Mouse (Mus musculus) liver, embryonic 16.5 days (tissue): ENCODE data around the gene 4933428G20Rik. TPM values are rescaled to one million over a fixed set of nuclear protein-coding genes. Genes with fewer than 3 reads are reported as not detected.

Experiments
- ATAC-seq: fragments of 200-750 bp; cut with Nextera tagmentation; 2 replicates; pipeline ENCODE4 v1.8.0; 2017; ENCODE audit warnings: low read depth, mild to moderate bottlenecking, moderate number of reproducible peaks, moderate library complexity
- H3K27ac ChIP-seq: fragments of 300-500 bp; sonication (generic); 2 replicates; pipeline ENCODE4 v1.5.1; 2014; ENCODE audit warnings: mild to moderate bottlenecking, low read length
- H3K27me3 ChIP-seq: fragments of 300-500 bp; sonication (generic); 2 replicates; pipeline ENCODE4 v1.6.1; 2014; ENCODE audit warnings: low read depth, low read length, mixed read lengths; ENCODE audit not compliant: control insufficient read depth, insufficient read depth
- H3K36me3 ChIP-seq: fragments of 300-500 bp; sonication (generic); 2 replicates; pipeline ENCODE4 v1.6.1; 2014; ENCODE audit warnings: mild to moderate bottlenecking; ENCODE audit not compliant: control insufficient read depth, insufficient read depth
- H3K4me1 ChIP-seq: fragments of 300-500 bp; sonication (generic); 2 replicates; pipeline ENCODE4 v1.6.1; 2014; ENCODE audit warnings: low read depth, low read length, mixed read lengths; ENCODE audit not compliant: control insufficient read depth
- H3K4me2 ChIP-seq: fragments of 300-500 bp; sonication (generic); 2 replicates; pipeline ENCODE4 v1.6.1; 2014; ENCODE audit warnings: low read depth, low read length, mixed read lengths
- H3K4me3 ChIP-seq: fragments of 300-500 bp; sonication (generic); 2 replicates; pipeline ENCODE4 v1.5.1; 2014; ENCODE audit warnings: low read depth, mild to moderate bottlenecking, low read length
- H3K9ac ChIP-seq: fragments of 300-500 bp; sonication (generic); 2 replicates; pipeline ENCODE4 v1.6.1; 2014; ENCODE audit warnings: low read depth, low read length
- H3K9me3 ChIP-seq: fragments of 300-500 bp; sonication (generic); replicated peaks from 2 replicates; pipeline ENCODE4 v1.6.1; 2016; ENCODE audit warnings: low read length; ENCODE audit not compliant: control insufficient read depth
- WGBS: fragments of 180-500 bp; shearing (Covaris S2); extraction: QIAGEN DNeasy Blood & Tissue Kit; methylation state at CpG from one replicate; pipeline ENCODE4 v1.1.7; 2014; ENCODE audit not compliant: insufficient replicate concordance; 5-methylcytosine and 5-hydroxymethylcytosine counted together
- polyA plus RNA-seq: library from polyadenylated mRNA; unstranded; fragments of >200 nt; fragmentation: Nextera tagmentation; extraction: Ambion mirVana; gene quantifications from 2 replicates; pipeline ENCODE4 v1.2.1, GENCODE M21; 2015

The 4933428G20Rik gene
- polyA plus RNA-seq, 1 experiment from 2014 or later: 0.59 TPM

GRCm38 (mm10) chr11:97465957-97466356, 34.2 kb downstream of the 4933428G20Rik start:
- Histone ChIP-seq H3K36me3 (peaks cover 89% of the 10 kb centered on the region), H3K27me3 (no peaks in the 10 kb centered on the region), H3K4me2 (no peak overlapping the region), H3K27ac (no peak overlapping the region), H3K4me3 (no peak overlapping the region), H3K4me1 (no peaks in the 10 kb centered on the region), H3K9ac (no peak overlapping the region), H3K9me3 (no peaks in the 10 kb centered on the region)
- ATAC-seq: no peak
- 85% methylated on average over 12 of the region's 12 CpGs for WGBS

- Histone ChIP-seq H3K9me3 (no peaks in the 10 kb centered on the region), H3K4me2 (no peak overlapping the region), H3K4me1 (no peaks in the 10 kb centered on the region), H3K9ac (no peak overlapping the region), H3K4me3 (no peak overlapping the region), H3K27ac (no peak overlapping the region), H3K27me3 (no peaks in the 10 kb centered on the region), H3K36me3 (peaks cover 89% of the 10 kb centered on the region)
- 93% methylated on average over 4 of the region's 4 CpGs for WGBS
- no peak for ATAC-seq
Measured at GRCm38 (mm10) chr11:97463991-97464390, 36.1 kb downstream of the 4933428G20Rik start.

- H3K36me3 ChIP-seq: peaks cover 93% of the 10 kb centered on the region
Measured at GRCm38 (mm10) chr11:97463166-97463565, 37.0 kb downstream of the 4933428G20Rik start.

GRCm38 (mm10) chr11:97462538-97462937, 37.6 kb downstream of the 4933428G20Rik start:
- Histone ChIP-seq H3K9me3 (no peaks in the 10 kb centered on the region), H3K4me2 (no peak overlapping the region), H3K4me1 (no peaks in the 10 kb centered on the region), H3K9ac (no peak overlapping the region), H3K36me3 (peaks cover 95% of the 10 kb centered on the region), H3K27me3 (no peaks in the 10 kb centered on the region), H3K4me3 (no peak overlapping the region), H3K27ac (no peak overlapping the region)
- no peak for ATAC-seq
- WGBS: 87% methylated on average over 6 of the region's 6 CpGs

More at GRCm38 (mm10) chr11:97463166-97463565, 37.0 kb downstream of the 4933428G20Rik start:
- WGBS: 87% methylated on average over 31 of the region's 33 CpGs
- Histone ChIP-seq H3K4me2 (no peak overlapping the region), H3K9ac (no peak overlapping the region), H3K4me1 (no peaks in the 10 kb centered on the region), H3K4me3 (no peak overlapping the region), H3K9me3 (no peaks in the 10 kb centered on the region), H3K27me3 (no peaks in the 10 kb centered on the region), H3K27ac (no peak overlapping the region)
- ATAC-seq: no peak

- WGBS: 82% methylated on average over 3 of the region's 3 CpGs
- H3K27me3 ChIP-seq: no peaks in the 10 kb centered on the region
- no peaks in the 10 kb centered on the region for H3K4me1 ChIP-seq
- H3K9me3 ChIP-seq: no peaks in the 10 kb centered on the region
- H3K4me2 ChIP-seq: no peak overlapping the region
- H3K27ac ChIP-seq: no peak overlapping the region
- no peak for ATAC-seq
- no peak overlapping the region for H3K9ac ChIP-seq
- no peak overlapping the region for H3K4me3 ChIP-seq
- peaks cover 97% of the 10 kb centered on the region for H3K36me3 ChIP-seq
Measured at GRCm38 (mm10) chr11:97461307-97461820, 38.8 kb downstream of the 4933428G20Rik start.

- Histone ChIP-seq H3K9ac (no peak overlapping the region), H3K4me2 (no peak overlapping the region), H3K27ac (no peak overlapping the region), H3K27me3 (no peaks in the 10 kb centered on the region), H3K9me3 (no peaks in the 10 kb centered on the region), H3K36me3 (peaks cover 90% of the 10 kb centered on the region), H3K4me1 (no peaks in the 10 kb centered on the region), H3K4me3 (no peak overlapping the region)
- WGBS: 82% methylated on average over 4 of the region's 4 CpGs
- no peak for ATAC-seq
Measured at GRCm38 (mm10) chr11:97457120-97457519, 43.0 kb downstream of the 4933428G20Rik start.

GRCm38 (mm10) chr11:97451625-97452024, 48.5 kb downstream of the 4933428G20Rik start:
- 94% methylated on average over 15 of the region's 15 CpGs for WGBS
- H3K4me1 ChIP-seq: peaks cover 40% of the 10 kb centered on the region
- no peaks in the 10 kb centered on the region for H3K27me3 ChIP-seq
- no peak overlapping the region for H3K27ac ChIP-seq
- peaks cover 78% of the 10 kb centered on the region for H3K36me3 ChIP-seq
- H3K4me3 ChIP-seq: no peak overlapping the region
- no peak overlapping the region for H3K4me2 ChIP-seq
- no peak for ATAC-seq
- no peaks in the 10 kb centered on the region for H3K9me3 ChIP-seq
- H3K9ac ChIP-seq: no peak overlapping the region

- Histone ChIP-seq H3K4me1 (peaks cover 52% of the 10 kb centered on the region), H3K27ac (no peak overlapping the region), H3K9me3 (no peaks in the 10 kb centered on the region), H3K9ac (peak overlapping the region; percentile 35; the same call in 1 of the 2 replicates), H3K27me3 (no peaks in the 10 kb centered on the region), H3K4me2 (peak overlapping the region; percentile 14; the same call in 1 of the 2 replicates), H3K36me3 (peaks cover 67% of the 10 kb centered on the region), H3K4me3 (peak overlapping the region; percentile 30)
- 70% methylated on average over 10 of the region's 10 CpGs for WGBS
- no peak for ATAC-seq
Measured at GRCm38 (mm10) chr11:97450305-97450922, 49.7 kb downstream of the 4933428G20Rik start.

- peak overlapping the region; percentile 70 for H3K27ac ChIP-seq
- peaks cover 59% of the 10 kb centered on the region for H3K4me1 ChIP-seq
- H3K4me3 ChIP-seq: peak overlapping the region; percentile 30
- peak overlapping the region; percentile 35; the same call in 1 of the 2 replicates for H3K9ac ChIP-seq
- WGBS: 36% methylated on average over 15 of the region's 15 CpGs
- H3K27me3 ChIP-seq: no peaks in the 10 kb centered on the region
- peak overlapping the region; percentile 14; the same call in 1 of the 2 replicates for H3K4me2 ChIP-seq
- peaks cover 72% of the 10 kb centered on the region for H3K36me3 ChIP-seq
- no peak for ATAC-seq
- H3K9me3 ChIP-seq: no peaks in the 10 kb centered on the region
Measured at GRCm38 (mm10) chr11:97449601-97450293, 50.4 kb downstream of the 4933428G20Rik start.
